Mouse (Mus musculus): ENCODE data around the gene Tmod2. TPM values are rescaled to one million over a fixed set of nuclear protein-coding genes. Genes with fewer than 3 reads are reported as not detected.

Gene Tmod2
- polyA plus RNA-seq, 1 experiment from 2014 or later, result 339 TPM

DNA sequence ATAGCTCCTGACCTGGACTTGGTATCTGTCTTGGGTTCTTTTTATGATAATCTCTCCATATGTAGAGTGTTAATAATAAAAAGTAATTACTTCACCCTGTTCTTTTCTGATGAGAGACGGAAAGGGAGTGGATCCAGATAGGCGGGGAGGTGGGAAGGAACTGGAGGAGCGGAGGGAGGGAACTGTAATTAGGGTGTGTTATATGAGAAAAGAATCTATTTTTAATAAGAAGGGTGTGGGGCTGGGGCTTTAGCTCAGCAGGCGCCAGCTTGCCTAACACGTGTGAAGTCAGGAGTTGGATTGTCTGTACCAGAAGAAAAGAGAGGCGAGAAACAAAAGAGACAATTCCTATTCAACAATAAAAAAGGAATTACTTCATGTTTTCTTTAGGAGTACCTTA lies 87.5 kb downstream of the Tmod2 start:
- Histone ChIP-seq H3K4me2 (ENCODE audit: low read length) (no peak overlapping the region), H3K9ac (ENCODE audit: low read depth, low read length) (no peak overlapping the region), H3K27ac (ENCODE audit: low read depth, low read length) (no peak overlapping the region), H3K9me3 (ENCODE audit: control insufficient read depth, low read length) (no peaks in the 10 kb centered on the region), H3K27me3 (replicated peaks; ENCODE audit: control insufficient read depth, insufficient read depth, low read length) (no peaks in the 10 kb centered on the region), H3K4me1 (ENCODE audit: control insufficient read depth, insufficient read depth, low read depth, low read length) (no peaks in the 10 kb centered on the region), H3K4me3 (ENCODE audit: low read length) (no peak overlapping the region), H3K36me3 (ENCODE audit: control insufficient read depth, insufficient read depth, low read length) (peaks cover 4% of the 10 kb centered on the region; the same call in 1 of the 2 replicates)
- 47% methylated on average over 6 of the region's 6 CpGs for WGBS
- no peak for ATAC-seq

DNA sequence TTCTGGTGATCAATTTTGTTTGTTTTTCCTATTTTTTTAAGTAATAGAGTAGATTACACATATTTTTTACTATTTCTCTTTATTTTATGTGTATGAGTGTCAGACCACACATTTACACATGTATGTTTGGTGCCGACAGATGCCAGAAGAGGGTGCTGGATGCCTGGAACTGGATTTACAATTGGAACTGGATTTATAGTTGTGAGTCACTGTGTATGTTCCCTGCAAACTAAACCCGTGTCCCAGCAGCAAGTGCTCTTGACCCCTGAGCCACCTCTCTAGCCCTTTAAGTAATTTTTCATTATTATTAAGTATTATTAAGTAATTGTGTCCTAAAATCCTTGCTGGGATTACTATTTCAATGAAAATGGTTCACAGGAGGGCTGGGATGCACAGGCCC lies 88.9 kb downstream of the Tmod2 start:
- Histone ChIP-seq H3K27me3 (replicated peaks; ENCODE audit: control insufficient read depth, insufficient read depth, low read length) (no peaks in the 10 kb centered on the region), H3K36me3 (ENCODE audit: control insufficient read depth, insufficient read depth, low read length) (peaks cover 3% of the 10 kb centered on the region), H3K4me1 (ENCODE audit: control insufficient read depth, insufficient read depth, low read depth, low read length) (no peaks in the 10 kb centered on the region), H3K9me3 (ENCODE audit: control insufficient read depth, low read length) (no peaks in the 10 kb centered on the region), H3K27ac (ENCODE audit: low read depth, low read length) (no peak overlapping the region), H3K4me3 (ENCODE audit: low read length) (no peak overlapping the region), H3K4me2 (ENCODE audit: low read length) (no peak overlapping the region), H3K9ac (ENCODE audit: low read depth, low read length) (no peak overlapping the region)
- ATAC-seq, result no peak
- WGBS, result 85% methylated on average over 2 of the region's 2 CpGs

- Histone ChIP-seq H3K36me3 (ENCODE audit: control insufficient read depth, insufficient read depth, low read length) (peaks cover 3% of the 10 kb centered on the region), H3K27me3 (replicated peaks; ENCODE audit: control insufficient read depth, insufficient read depth, low read length) (no peaks in the 10 kb centered on the region), H3K9ac (ENCODE audit: low read depth, low read length) (no peak overlapping the region), H3K4me1 (ENCODE audit: control insufficient read depth, insufficient read depth, low read depth, low read length) (no peaks in the 10 kb centered on the region), H3K9me3 (ENCODE audit: control insufficient read depth, low read length) (no peaks in the 10 kb centered on the region), H3K27ac (ENCODE audit: low read depth, low read length) (no peak overlapping the region), H3K4me3 (ENCODE audit: low read length) (no peak overlapping the region), H3K4me2 (ENCODE audit: low read length) (no peak overlapping the region)
- WGBS, result 60% methylated on average over 4 of the region's 4 CpGs
- ATAC-seq, result peak; percentile 69
Measured at GRCm38 (mm10) chr9:75521788-75522187, 89.3 kb downstream of the Tmod2 start.

DNA sequence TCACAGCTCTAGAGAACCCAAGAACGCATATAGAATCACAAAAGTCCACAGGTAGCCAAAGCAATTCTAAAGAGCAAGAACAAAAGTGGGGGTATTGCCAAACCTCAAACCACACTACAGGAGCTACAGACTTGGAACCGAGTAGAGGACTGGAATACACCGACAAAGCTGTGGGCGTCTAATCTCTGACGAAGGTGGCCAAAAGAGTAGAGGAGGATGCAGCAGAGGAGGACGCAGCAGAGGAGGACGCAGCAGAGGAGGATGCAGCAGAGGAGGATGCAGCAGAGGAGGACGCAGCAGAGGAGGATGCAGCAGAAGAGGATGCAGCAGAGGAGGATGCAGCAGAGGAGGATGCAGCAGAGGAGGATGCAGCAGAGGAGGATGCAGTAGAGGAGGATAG lies 90.2 kb downstream of the Tmod2 start:
- H3K4me3 ChIP-seq (ENCODE audit: low read length), result no peak overlapping the region
- no peaks in the 10 kb centered on the region for H3K9me3 ChIP-seq (ENCODE audit: control insufficient read depth, low read length)
- no peaks in the 10 kb centered on the region for H3K27me3 ChIP-seq (replicated peaks; ENCODE audit: control insufficient read depth, insufficient read depth, low read length)
- no peak overlapping the region for H3K4me2 ChIP-seq (ENCODE audit: low read length)
- H3K27ac ChIP-seq (ENCODE audit: low read depth, low read length), result no peak overlapping the region
- WGBS, result 93% methylated on average over 8 of the region's 8 CpGs
- no peaks in the 10 kb centered on the region for H3K4me1 ChIP-seq (ENCODE audit: control insufficient read depth, insufficient read depth, low read depth, low read length)
- H3K9ac ChIP-seq (ENCODE audit: low read depth, low read length), result no peak overlapping the region
- H3K36me3 ChIP-seq (ENCODE audit: control insufficient read depth, insufficient read depth, low read length), result peaks cover 3% of the 10 kb centered on the region
- ATAC-seq, result no peak

DNA sequence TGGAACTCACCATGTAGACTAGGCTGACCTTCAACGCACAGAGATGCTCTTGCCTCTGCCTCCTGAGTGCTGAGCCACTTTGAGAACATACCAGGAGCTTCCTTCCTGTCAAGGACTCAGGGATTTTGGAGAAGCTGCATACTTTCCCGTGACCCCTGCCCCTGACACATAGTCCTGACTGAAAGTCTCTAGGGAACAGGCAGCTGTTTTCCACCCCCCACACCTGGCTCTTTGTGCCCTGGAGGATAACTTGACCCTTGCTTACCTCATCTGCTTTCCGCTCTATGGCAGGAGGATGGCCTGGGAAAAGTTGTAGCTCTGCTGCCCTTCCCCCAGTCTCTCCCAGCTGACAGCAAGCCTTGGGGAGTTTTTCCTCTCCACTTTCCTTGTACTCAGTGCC lies 93.4 kb downstream of the Tmod2 start:
- H3K4me1 ChIP-seq (ENCODE audit: control insufficient read depth, insufficient read depth, low read depth, low read length), result no peaks in the 10 kb centered on the region
- no peak for ATAC-seq
- H3K27me3 ChIP-seq (replicated peaks; ENCODE audit: control insufficient read depth, insufficient read depth, low read length), result no peaks in the 10 kb centered on the region
- H3K4me3 ChIP-seq (ENCODE audit: low read length), result no peak overlapping the region
- H3K4me2 ChIP-seq (ENCODE audit: low read length), result no peak overlapping the region
- peaks cover 5% of the 10 kb centered on the region for H3K36me3 ChIP-seq (ENCODE audit: control insufficient read depth, insufficient read depth, low read length)
- no peak overlapping the region for H3K27ac ChIP-seq (ENCODE audit: low read depth, low read length)
- 70% methylated on average over 3 of the region's 3 CpGs for WGBS
- H3K9ac ChIP-seq (ENCODE audit: low read depth, low read length), result no peak overlapping the region
- H3K9me3 ChIP-seq (ENCODE audit: control insufficient read depth, low read length), result no peaks in the 10 kb centered on the region

Other genes starting within 250 kb of the Tmod2 start
- gene Mapk6, start 201.3 kb downstream of the Tmod2 start, polyA plus RNA-seq (2015; fragmentation: Nextera tagmentation; extraction: Ambion mirVana), result 142 and 147 TPM in 2 replicates
- gene Leo1, start 169.8 kb downstream of the Tmod2 start, polyA plus RNA-seq (2015; fragmentation: Nextera tagmentation; extraction: Ambion mirVana), result 42.6 and 43.0 TPM in 2 replicates
- 75.6 and 79.5 TPM in 2 replicates for gene Tmod3, start 51.7 kb downstream of the Tmod2 start, polyA plus RNA-seq (2015; fragmentation: Nextera tagmentation; extraction: Ambion mirVana)
- gene Lysmd2, start 14.4 kb upstream of the Tmod2 start, polyA plus RNA-seq (2015; fragmentation: Nextera tagmentation; extraction: Ambion mirVana), result 34.9 and 36.3 TPM in 2 replicates
- gene Scg3, start 72.7 kb upstream of the Tmod2 start, polyA plus RNA-seq (2015; fragmentation: Nextera tagmentation; extraction: Ambion mirVana), result 123 and 125 TPM in 2 replicates
- 2.7 and 2.9 TPM in 2 replicates for gene Bmp5, start 164.0 kb upstream of the Tmod2 start, polyA plus RNA-seq (2015; fragmentation: Nextera tagmentation; extraction: Ambion mirVana)